Mouse (Mus musculus) embryonic facial prominence, embryonic 12.5 days (tissue): ENCODE data around the gene Rxra. TPM values are rescaled to one million over a fixed set of nuclear protein-coding genes. Genes with fewer than 3 reads are reported as not detected.
A peak's percentile ranks its signal among the peaks of the same experiment; 100 is the strongest.

Experiments
- ATAC-seq: fragments of 200-750 bp; cut with Nextera tagmentation; 2 replicates; pipeline ENCODE4 v1.8.0; 2017; ENCODE audit not compliant: insufficient number of reproducible peaks, insufficient read depth, low FRiP score, low TSS enrichment
- H3K27ac ChIP-seq: fragments of 300-500 bp; sonication (generic); 2 replicates; pipeline ENCODE4 v1.5.1; 2016; ENCODE audit warnings: mild to moderate bottlenecking
- H3K27me3 ChIP-seq: fragments of 300-500 bp; sonication (generic); 2 replicates; pipeline ENCODE4 v1.6.1; 2016; ENCODE audit warnings: mild to moderate bottlenecking, moderate library complexity
- H3K36me3 ChIP-seq: fragments of 300-500 bp; sonication (generic); 2 replicates; pipeline ENCODE4 v1.6.1; 2016; ENCODE audit warnings: mild to moderate bottlenecking
- H3K4me1 ChIP-seq: fragments of 300-500 bp; sonication (generic); 2 replicates; pipeline ENCODE4 v1.6.1; 2016
- H3K4me2 ChIP-seq: fragments of 300-500 bp; sonication (generic); replicated peaks from 2 replicates; pipeline ENCODE4 v1.6.1; 2016; ENCODE audit warnings: mild to moderate bottlenecking, moderate library complexity
- H3K4me3 ChIP-seq: fragments of 300-500 bp; sonication (generic); 2 replicates; pipeline ENCODE4 v1.5.1; 2016; ENCODE audit warnings: mild to moderate bottlenecking
- H3K9ac ChIP-seq: fragments of 300-500 bp; sonication (generic); 2 replicates; pipeline ENCODE4 v1.6.1; 2016; ENCODE audit warnings: mild to moderate bottlenecking, moderate library complexity
- H3K9me3 ChIP-seq: fragments of 300-500 bp; sonication (generic); 2 replicates; pipeline ENCODE4 v1.6.1; 2016; ENCODE audit warnings: mild to moderate bottlenecking, moderate library complexity
- WGBS: fragments of 180-500 bp; shearing (Covaris S2); methylation state at CpG from one replicate; pipeline ENCODE4 v1.1.7; 2016; 5-methylcytosine and 5-hydroxymethylcytosine counted together
- polyA plus RNA-seq: library from polyadenylated mRNA; unstranded; fragments of >200 nt; fragmentation: Nextera tagmentation; extraction: Ambion mirVana; gene quantifications from 2 replicates; pipeline ENCODE4 v1.2.1, GENCODE M21; 2016

The Rxra gene
- polyA plus RNA-seq, 1 experiment from 2014 or later = 15.9 TPM

GRCm38 (mm10) chr2:27686335-27686734, 10.1 kb downstream of the Rxra start:
- no peak overlapping the region for H3K9ac ChIP-seq
- H3K4me3 ChIP-seq = no peak overlapping the region
- no peaks in the 10 kb centered on the region for H3K27me3 ChIP-seq
- WGBS = 88% methylated on average over 2 of the region's 2 CpGs
- H3K27ac ChIP-seq = no peak overlapping the region
- H3K4me2 ChIP-seq = no peak overlapping the region
- no peak for ATAC-seq
- no peaks in the 10 kb centered on the region for H3K36me3 ChIP-seq
- peaks cover 63% of the 10 kb centered on the region for H3K4me1 ChIP-seq
- no peaks in the 10 kb centered on the region for H3K9me3 ChIP-seq

DNA sequence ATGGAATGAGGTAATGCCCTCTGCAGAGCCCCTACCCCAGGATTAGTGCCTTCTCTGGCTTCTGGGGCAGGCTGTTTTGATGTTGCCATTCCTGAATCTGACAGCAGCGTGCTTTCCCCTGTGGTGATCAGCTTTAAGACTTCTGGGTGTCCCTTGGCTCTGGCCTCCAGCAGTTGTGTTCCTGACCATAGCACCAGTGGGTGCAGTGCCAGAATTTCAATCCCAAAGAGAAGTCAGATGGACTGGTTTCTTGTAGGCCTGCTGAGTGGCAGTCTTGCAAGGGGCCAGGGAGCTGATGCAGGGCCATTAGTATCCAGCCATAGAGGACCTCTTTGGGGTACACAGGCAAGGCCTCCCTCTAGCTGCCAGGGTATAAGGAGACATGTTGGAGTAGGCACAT, 10.8 kb downstream of the Rxra start:
- 43% methylated on average over 1 of the region's 1 CpGs for WGBS
- H3K4me2 ChIP-seq = no peak overlapping the region
- no peak overlapping the region for H3K4me3 ChIP-seq
- no peaks in the 10 kb centered on the region for H3K27me3 ChIP-seq
- H3K4me1 ChIP-seq = peaks cover 60% of the 10 kb centered on the region
- no peaks in the 10 kb centered on the region for H3K36me3 ChIP-seq
- H3K9ac ChIP-seq = no peak overlapping the region
- H3K27ac ChIP-seq = no peak overlapping the region
- ATAC-seq = no peak
- no peaks in the 10 kb centered on the region for H3K9me3 ChIP-seq

- H3K4me1 ChIP-seq = peaks cover 59% of the 10 kb centered on the region
Measured at GRCm38 (mm10) chr2:27687973-27688372, 11.7 kb downstream of the Rxra start.

GRCm38 (mm10) chr2:27690714-27691113, 14.5 kb downstream of the Rxra start:
- Histone ChIP-seq H3K36me3 (no peaks in the 10 kb centered on the region), H3K4me2 (no peak overlapping the region), H3K4me1 (peaks cover 44% of the 10 kb centered on the region), H3K9me3 (no peaks in the 10 kb centered on the region), H3K4me3 (no peak overlapping the region), H3K9ac (no peak overlapping the region), H3K27me3 (no peaks in the 10 kb centered on the region), H3K27ac (peak overlapping the region; percentile 43; the same call in 1 of the 2 replicates)
- ATAC-seq = no peak
- 34% methylated on average over 5 of the region's 5 CpGs for WGBS

More at GRCm38 (mm10) chr2:27687973-27688372, 11.7 kb downstream of the Rxra start:
- Histone ChIP-seq H3K27ac (no peak overlapping the region), H3K36me3 (no peaks in the 10 kb centered on the region), H3K9me3 (no peaks in the 10 kb centered on the region), H3K9ac (no peak overlapping the region), H3K27me3 (no peaks in the 10 kb centered on the region), H3K4me2 (no peak overlapping the region), H3K4me3 (no peak overlapping the region)
- WGBS = 82% methylated on average over 5 of the region's 5 CpGs
- ATAC-seq = no peak

- peaks cover 43% of the 10 kb centered on the region for H3K4me1 ChIP-seq
- H3K9ac ChIP-seq = no peak overlapping the region
- H3K4me3 ChIP-seq = no peak overlapping the region
- ATAC-seq = no peak
- WGBS = 66% methylated on average over 14 of the region's 14 CpGs
- no peak overlapping the region for H3K4me2 ChIP-seq
- no peaks in the 10 kb centered on the region for H3K9me3 ChIP-seq
- H3K27me3 ChIP-seq = no peaks in the 10 kb centered on the region
- no peaks in the 10 kb centered on the region for H3K36me3 ChIP-seq
- H3K27ac ChIP-seq = peak overlapping the region; percentile 43; the same call in 1 of the 2 replicates
Measured at GRCm38 (mm10) chr2:27691139-27691720, 15.0 kb downstream of the Rxra start.

DNA sequence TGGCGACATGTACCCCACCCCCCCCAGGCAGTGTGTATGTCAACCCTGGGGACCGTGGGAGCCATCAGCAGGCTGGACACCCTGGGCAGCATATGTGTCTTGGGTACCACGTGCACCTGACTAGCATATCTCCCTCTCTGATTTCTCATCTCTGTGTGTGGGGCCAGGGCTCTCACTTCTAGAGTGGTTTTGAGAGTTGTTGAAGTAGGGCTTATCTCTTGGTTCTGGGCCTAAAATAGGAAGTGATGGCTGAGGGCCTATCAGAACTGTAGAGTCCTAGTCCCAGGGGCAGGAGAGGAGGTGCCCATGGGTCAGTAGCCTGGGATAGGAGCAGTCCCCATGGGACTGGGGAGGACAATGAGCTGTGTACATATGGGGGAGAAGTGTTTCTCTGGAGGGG, 16.4 kb downstream of the Rxra start:
- H3K4me2 ChIP-seq = no peak overlapping the region
- no peak overlapping the region for H3K27ac ChIP-seq
- H3K9me3 ChIP-seq = no peaks in the 10 kb centered on the region
- H3K27me3 ChIP-seq = no peaks in the 10 kb centered on the region
- no peaks in the 10 kb centered on the region for H3K36me3 ChIP-seq
- H3K4me1 ChIP-seq = peaks cover 31% of the 10 kb centered on the region
- 91% methylated on average over 3 of the region's 3 CpGs for WGBS
- no peak overlapping the region for H3K9ac ChIP-seq
- no peak overlapping the region for H3K4me3 ChIP-seq
- no peak for ATAC-seq

- Histone ChIP-seq H3K9me3 (no peaks in the 10 kb centered on the region), H3K27me3 (no peaks in the 10 kb centered on the region), H3K4me1 (peaks cover 41% of the 10 kb centered on the region), H3K9ac (no peak overlapping the region), H3K36me3 (no peaks in the 10 kb centered on the region), H3K4me3 (no peak overlapping the region), H3K4me2 (no peak overlapping the region), H3K27ac (no peak overlapping the region)
- WGBS = 94% methylated on average over 6 of the region's 6 CpGs
- no peak for ATAC-seq
Measured at GRCm38 (mm10) chr2:27693684-27694083, 17.4 kb downstream of the Rxra start.

GRCm38 (mm10) chr2:27699574-27699973, 23.3 kb downstream of the Rxra start:
- H3K4me3 ChIP-seq = no peak overlapping the region
- WGBS = 15% methylated on average over 7 of the region's 7 CpGs
- ATAC-seq = 0 out of 2 replicates have a peak, but pooled peaks have one; percentile 30
- no peak overlapping the region; the same call in 1 of the 2 replicates for H3K9ac ChIP-seq
- 0 out of 2 replicates have a peak overlapping the region, but pooled peaks have one; percentile 12 for H3K4me2 ChIP-seq
- H3K27ac ChIP-seq = peak overlapping the region; percentile 78
- H3K27me3 ChIP-seq = no peaks in the 10 kb centered on the region
- no peaks in the 10 kb centered on the region for H3K36me3 ChIP-seq
- H3K4me1 ChIP-seq = peaks cover 65% of the 10 kb centered on the region
- no peaks in the 10 kb centered on the region for H3K9me3 ChIP-seq

DNA sequence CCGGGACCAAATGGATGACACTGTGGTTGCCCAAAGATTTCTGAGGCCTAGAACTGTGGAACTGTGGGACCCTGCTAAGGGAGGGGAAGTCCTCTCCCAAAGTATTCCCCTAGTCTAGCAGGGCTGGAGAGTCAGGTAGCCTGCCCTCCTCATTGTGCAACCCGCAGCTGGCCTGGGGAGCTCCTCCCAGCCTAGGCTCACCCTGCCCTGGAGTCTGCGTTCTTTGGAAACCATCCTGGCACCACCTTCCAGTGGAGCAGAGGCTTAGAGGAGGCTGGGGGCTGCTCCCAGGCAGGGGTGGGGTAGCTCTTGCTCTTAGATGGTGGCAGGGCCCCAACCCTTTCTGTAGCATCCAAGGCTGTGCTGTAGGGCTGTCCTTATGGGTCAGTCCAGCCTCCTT, 26.0 kb downstream of the Rxra start:
- WGBS = 57% methylated on average over 3 of the region's 3 CpGs

GRCm38 (mm10) chr2:27702904-27703666, 26.8 kb downstream of the Rxra start:
- no peak for ATAC-seq
- Histone ChIP-seq H3K27me3 (no peaks in the 10 kb centered on the region), H3K4me3 (no peak overlapping the region), H3K4me2 (no peak overlapping the region), H3K27ac (peak overlapping the region; percentile 30; the same call in 1 of the 2 replicates), H3K9ac (no peak overlapping the region), H3K9me3 (no peaks in the 10 kb centered on the region), H3K4me1 (peaks cover 58% of the 10 kb centered on the region), H3K36me3 (no peaks in the 10 kb centered on the region; the same call in 1 of the 2 replicates)
- WGBS = 68% methylated on average over 10 of the region's 10 CpGs

More for the DNA sequence above, 26.0 kb downstream of the Rxra start:
- Histone ChIP-seq H3K27me3 (no peaks in the 10 kb centered on the region), H3K4me1 (peaks cover 62% of the 10 kb centered on the region), H3K9me3 (no peaks in the 10 kb centered on the region), H3K36me3 (no peaks in the 10 kb centered on the region), H3K4me2 (no peak overlapping the region), H3K9ac (no peak overlapping the region), H3K27ac (no peak overlapping the region), H3K4me3 (no peak overlapping the region)
- no peak for ATAC-seq

DNA sequence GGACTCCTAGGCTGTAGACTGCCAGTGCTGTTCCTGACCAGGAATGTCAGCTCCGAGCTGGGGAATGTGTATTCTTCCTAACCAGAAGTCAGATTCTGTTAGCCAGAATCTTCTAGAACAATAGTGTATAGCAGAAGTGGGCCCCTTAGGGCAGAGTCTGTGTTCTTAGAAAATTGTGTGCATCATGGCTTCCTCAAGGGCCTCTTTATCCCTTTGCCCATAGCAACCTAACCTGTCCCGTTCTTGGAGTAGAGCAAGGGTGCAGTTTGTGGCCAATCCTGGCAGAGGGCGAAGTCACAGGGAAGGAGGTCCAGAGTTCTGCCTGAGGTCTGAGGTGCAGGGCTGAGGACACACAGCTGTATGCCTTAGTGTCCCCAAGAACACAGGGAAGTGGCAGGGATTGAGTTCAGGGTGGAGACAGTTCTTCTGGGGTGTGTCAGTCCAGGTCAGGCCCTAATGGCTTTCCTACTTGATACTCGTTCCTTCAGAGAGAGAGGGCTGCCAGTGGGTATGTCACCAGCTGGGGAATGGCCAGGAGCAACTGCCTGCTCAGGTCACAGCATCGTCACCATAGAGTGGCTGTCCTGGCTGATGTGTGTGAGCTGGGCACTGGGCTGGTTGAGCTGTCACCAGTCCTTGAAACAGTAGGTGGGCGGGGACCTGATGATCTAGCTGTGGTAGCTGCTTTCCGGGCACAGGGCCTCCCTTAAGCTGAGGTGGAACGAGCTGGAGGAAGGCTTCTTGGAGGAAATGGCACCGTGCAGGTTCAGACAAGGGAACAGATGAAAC, 27.8 kb downstream of the Rxra start:
- no peak for ATAC-seq
- Histone ChIP-seq H3K36me3 (no peaks in the 10 kb centered on the region; the same call in 1 of the 2 replicates), H3K4me1 (peaks cover 48% of the 10 kb centered on the region), H3K27ac (0 out of 2 replicates have a peak overlapping the region, but pooled peaks have one; percentile 18), H3K4me3 (no peak overlapping the region), H3K27me3 (no peaks in the 10 kb centered on the region), H3K4me2 (no peak overlapping the region), H3K9me3 (no peaks in the 10 kb centered on the region), H3K9ac (no peak overlapping the region)
- 62% methylated on average over 9 of the region's 9 CpGs for WGBS
